Mouse (Mus musculus) gastrocnemius, postnatal 25 days (tissue): ENCODE results near the gene Rspry1. TPM values are rescaled to one million over a fixed set of nuclear protein-coding genes. Genes with fewer than 3 reads are reported as not detected.

ENCODE experiments used
- DNase-seq: peaks from one replicate; pipeline ENCODE4 v3.0.0; 2022
- long read RNA-seq, 2 experiments: library from polyadenylated mRNA; stranded (forward); transcript quantifications; one replicate each; pipeline ENCODE4 v2.0.0; 2021
- total RNA-seq, 2 experiments: library from RNA; stranded (reverse); gene quantifications; 1 replicate in 1 of 2; 2 replicates in 1 of 2; pipeline ENCODE4 v1.2.3; 2021

Rspry1 gene
- 1 to 10 TPM; 7.9 to 8.3 TPM for total RNA-seq
- long read RNA-seq, experiment 1, partial matches to known transcripts = 0 of 3 reads
- long read RNA-seq, experiment 1, other reads (novel, unspliced or antisense) = 0 of 3 reads
- long read RNA-seq, experiment 2, partial matches to known transcripts = 0 of 8 reads
- long read RNA-seq, experiment 2, other reads (novel, unspliced or antisense) = 1 of 8 reads

- DNase-seq = peak; percentile 100
Observed at GRCm38 (mm10) chr8:94601607-94602385, at the start of gene Rspry1, which contains the start of gene Fam192a. Rspry1 (plus strand) TSS chr8:94601937. Fam192a (minus strand) TSS chr8:94601997.

DNA sequence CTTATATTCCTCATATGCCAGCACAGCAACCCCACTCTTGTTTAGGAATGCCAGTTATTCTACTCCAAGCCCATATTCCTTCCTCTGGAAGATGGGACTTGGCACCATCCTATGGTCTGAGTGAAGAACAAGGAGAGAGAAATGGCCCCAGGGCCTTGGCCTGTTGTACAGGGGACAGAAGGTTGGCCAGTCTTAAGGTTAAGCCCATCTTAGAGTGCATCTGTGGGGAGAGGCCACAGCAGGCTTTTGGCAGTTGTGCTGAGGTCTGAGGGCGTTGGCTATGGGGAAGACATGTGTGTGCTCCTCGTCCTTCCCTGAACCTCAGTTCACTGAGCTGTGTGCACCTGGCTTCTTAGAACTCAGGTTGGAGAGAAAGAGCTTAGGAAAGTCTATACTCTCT lies 49.0 kb upstream of the Rspry1 start:
- no peak for DNase-seq

- no peak for DNase-seq
Observed at GRCm38 (mm10) chr8:94557281-94557680, 44.5 kb upstream of the Rspry1 start.

DNA sequence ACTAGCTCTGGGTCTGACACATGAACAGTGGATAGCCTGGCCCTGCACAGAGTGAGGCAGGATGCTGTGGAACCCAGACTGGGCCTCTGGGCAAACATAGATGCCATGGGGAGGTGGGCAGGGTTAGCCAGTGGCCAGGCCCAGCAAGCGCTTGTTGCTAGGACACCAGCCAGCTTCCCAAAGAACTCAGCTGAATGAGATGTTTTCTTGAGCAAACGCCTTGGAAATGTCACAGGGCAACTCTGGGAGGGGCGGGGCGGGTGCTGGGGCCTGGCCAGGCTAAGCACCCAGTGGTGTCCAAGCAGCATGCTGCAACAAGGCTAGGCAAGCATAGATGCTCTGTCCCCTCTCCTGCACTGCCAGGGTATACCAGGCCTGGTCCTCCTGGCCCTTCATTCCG lies 40.5 kb upstream of the Rspry1 start:
- DNase-seq = no peak

GRCm38 (mm10) chr8:94564421-94564820 lies 37.3 kb upstream of the Rspry1 start:
- DNase-seq = no peak

- no peak for DNase-seq
Observed at GRCm38 (mm10) chr8:94566033-94566432, 35.7 kb upstream of the Rspry1 start.

GRCm38 (mm10) chr8:94566446-94567158 lies 35.1 kb upstream of the Rspry1 start:
- DNase-seq = no peak

DNA sequence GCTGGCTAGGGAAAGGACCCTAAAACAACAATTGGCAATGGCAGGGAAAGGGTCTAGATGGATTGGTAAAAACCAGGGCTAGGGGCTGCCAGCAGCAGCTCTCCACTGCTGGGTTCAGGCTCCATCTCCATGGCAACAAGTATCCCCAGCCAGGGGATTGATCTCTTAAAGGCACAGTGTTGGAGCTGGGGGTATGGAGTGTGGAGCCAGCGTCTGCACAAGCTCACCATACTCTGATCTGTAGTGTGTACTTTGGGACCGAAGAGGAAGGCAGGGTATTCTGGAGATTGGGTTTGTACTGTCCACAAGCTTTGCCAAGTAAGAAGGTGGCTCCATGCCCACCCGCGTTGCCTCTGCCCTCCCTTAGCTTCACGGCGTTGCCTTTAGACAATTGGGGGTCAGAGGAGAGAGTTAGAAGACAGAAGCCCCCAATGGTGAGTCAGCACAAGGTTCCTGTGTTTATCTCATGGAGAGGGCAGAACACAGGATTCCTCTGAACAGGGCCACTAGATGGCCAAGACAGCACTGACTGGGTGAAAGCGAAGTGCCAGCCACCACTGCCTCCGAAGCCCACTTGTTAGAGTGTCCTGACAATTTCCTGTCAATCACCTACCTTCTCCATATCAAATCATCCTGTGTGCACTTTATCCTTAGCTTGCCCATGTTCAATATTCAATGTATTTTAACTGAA lies 34.4 kb upstream of the Rspry1 start:
- no peak for DNase-seq

DNA sequence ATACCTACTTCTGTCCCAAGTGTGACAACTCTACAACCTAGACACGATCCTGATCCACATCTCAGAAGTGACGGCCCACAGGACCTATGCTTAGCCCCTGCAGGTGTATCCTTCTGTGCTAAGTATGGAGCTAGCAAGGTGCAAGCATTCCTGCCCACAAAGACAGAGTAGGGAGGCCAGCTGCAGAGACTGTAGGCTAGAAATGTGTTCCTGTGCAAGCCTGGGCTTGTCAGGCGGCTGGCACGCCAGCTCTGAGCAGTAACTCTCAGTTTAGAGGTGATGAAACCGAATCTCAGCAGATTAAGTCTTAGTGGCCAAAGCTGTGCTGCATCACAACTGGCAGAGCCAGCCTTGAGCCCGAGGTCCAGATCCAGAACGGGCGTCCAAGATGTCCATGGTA lies 33.6 kb upstream of the Rspry1 start:
- no peak for DNase-seq

- no peak for DNase-seq
Observed at GRCm38 (mm10) chr8:94569419-94569818, 32.3 kb upstream of the Rspry1 start.

- no peak for DNase-seq
Observed at GRCm38 (mm10) chr8:94571896-94572295, 29.8 kb upstream of the Rspry1 start.

DNA sequence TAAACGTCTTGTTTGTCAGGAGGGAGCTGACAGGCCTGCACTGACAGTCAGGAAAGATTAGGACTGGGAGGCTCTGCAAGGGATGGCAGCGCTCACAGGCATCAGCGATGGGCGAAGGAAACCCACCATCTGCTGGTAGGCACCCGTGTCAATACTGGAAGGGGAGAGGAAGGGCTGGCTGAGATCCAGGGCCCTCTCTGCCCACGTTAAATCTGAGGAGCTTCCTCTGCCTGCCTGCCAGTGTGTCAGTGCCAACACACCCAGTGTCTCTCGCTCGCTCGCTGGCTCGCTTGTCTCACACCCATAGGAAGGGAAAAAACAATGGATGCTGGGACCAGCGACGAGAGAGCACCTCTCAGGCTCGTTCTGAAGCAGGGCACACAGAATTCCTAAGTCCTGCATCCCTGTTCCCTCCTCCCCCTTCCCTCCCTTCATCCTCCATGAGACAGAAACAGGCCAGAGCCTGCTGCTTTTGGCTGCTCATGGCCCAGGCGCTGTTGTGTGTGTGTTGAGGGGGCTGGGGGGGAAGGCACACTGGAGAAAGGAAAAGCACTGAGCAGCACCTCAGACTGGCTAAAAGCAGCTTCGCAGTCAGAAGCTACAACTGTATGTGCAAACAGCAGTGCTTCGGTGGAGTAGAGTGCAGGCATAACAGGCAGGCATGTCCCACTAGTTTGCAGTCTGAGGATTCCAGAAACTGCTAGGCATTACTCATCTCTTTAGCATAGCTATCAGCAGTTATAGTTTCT lies 27.4 kb upstream of the Rspry1 start:
- DNase-seq = no peak

DNA sequence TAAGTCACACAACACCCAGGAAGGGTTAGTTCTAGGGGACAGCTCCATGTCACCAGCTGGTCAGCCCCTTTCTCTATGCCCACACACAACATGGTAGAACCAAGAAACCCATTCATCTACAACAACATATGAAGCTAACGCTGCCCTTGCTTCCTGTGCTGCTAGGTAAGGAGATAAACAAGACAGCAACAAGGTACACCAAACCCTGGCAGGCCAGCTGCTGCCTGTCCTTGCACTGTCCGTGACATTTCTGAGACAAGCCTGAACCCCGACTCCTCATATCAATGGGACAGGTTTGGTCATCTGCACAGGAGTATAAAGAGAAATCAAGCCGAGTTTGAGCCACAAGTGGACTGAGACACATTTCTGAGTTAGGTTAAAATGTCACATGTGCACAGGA lies 26.6 kb upstream of the Rspry1 start:
- no peak for DNase-seq

- DNase-seq = no peak
Observed at GRCm38 (mm10) chr8:94581820-94582483, 19.8 kb upstream of the Rspry1 start.

DNA sequence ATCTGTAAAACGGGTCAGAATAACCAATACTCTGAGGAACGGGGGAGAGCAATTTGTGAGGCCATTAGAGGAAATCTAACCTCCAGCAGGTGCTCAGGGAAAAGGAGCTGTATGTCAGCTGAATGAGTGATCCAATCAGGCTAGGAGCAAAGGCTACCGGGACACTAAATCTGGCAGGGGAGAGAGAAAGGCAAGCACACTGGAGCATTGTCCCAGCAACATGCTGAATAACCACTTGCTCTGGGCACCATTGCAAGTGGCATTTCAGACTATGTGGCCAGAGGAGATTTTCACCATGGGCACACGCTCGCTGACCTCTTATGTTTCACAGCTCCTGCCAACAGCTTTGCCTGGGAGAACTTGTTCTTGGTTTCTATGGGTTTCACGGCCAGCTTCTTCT lies 19.2 kb upstream of the Rspry1 start:
- peak; percentile 63 for DNase-seq

DNA sequence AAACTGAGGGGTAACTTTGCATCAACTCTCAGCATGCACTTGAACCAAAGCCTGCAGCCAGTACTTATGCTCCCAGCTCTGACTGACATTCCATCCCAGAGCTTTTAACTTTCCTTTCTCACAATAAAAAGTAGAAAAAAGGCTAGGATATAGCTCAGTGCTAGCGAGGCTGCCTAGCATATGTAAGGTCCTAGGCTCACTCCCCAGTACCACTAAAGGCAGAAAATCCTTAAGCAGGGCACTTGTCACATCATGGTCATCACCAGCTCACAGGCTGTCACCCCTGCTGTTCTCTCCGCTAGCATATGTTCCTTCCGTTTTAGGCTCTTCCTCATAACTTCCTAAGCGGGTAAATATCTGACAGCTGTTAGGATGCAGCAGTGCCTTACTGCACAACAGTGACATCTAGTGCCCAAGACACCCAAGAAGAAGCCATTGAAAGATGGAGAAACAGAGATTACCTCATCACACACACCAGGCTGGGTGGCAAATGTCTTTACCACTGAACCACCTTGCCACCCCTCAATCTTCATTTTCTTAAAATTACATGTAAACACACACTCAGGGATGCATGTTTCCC lies 17.4 kb upstream of the Rspry1 start:
- DNase-seq = no peak

GRCm38 (mm10) chr8:94591691-94592090 lies 10.0 kb upstream of the Rspry1 start:
- no peak for DNase-seq

DNA sequence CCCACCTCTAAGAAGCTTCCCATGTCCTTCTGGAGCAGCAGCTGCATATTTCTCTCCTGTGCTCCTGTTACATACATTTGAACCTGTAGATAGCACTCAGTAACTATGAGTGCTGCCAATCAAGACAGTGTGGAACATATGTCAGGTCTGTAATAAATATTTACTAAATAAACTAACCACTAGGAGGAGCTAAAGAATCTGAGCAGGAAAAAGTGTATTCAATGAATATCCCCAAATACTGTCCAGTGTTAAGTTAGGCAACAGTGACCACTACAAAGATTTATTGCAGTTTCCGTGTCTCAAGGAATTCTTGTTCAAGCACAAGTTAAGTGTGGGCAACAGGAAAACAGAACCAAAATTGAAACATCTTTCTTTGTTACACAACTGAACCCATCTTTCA lies 7.5 kb upstream of the Rspry1 start:
- DNase-seq = no peak

- no peak for DNase-seq
Observed at GRCm38 (mm10) chr8:94600478-94600877, 1.3 kb upstream of the Rspry1 start.

DNA sequence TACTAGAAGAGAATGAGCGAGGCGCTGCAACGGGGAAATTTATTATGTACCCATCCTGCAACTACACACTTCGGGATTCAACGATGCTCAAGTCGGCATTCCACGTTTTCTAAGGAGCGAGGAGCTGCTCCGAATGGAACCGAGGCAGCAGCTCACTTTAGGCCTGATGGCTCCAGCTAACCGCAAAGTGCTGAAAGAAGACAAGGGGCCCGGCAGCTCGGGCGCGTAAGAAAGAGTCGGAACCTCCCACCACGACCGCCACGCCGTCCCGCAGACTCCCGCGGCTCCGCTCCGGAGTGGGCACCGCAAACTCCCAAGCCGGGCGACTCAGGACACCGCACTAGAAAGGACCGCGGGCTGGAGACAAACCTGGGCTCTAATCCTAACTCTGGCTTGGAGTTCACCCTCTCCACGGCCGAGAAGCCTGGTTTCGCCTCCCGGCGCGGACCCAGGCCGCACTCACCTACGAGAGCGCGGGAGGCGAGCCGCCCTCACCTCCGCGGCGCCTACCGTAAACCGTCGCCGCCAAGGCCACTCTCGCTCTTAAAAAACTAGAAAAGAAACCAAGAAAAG lies 617 bp upstream of the Rspry1 start:
- peak; percentile 26 for DNase-seq
